Mouse (Mus musculus) frontal cortex, postnatal 25 days (tissue): ENCODE measurements around the gene Tnfrsf12a.

Experiments used
- DNase-seq, 2 experiments: peaks; one replicate each; pipeline ENCODE4 v3.0.0; 2022; ENCODE audit warnings: low spot score in 2 of 2

Tnfrsf12a gene

GRCm38 (mm10) chr17:23681086-23681485 lies 3.8 kb upstream of the Tnfrsf12a start:
- no peak for DNase-seq

DNA sequence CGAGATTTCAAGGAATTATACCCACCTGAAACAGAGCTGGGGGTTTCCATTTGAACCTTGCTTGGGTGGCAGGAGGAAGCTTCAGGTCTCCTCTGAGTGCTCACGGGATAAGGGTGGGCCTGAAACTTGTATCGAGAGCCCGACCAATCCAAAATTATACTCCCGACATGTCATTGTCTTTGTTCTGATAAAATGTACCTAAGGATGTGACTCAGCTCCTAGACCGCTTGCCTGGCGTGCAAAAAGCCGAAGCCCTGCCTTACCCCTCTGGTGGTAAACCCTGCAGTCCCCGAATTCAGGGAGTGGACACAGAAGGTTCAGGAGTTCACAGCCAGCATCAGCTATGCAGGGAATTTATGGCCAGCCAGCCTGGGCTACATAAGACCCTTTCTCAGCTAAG lies 3.1 kb upstream of the Tnfrsf12a start:
- no peak for DNase-seq

DNA sequence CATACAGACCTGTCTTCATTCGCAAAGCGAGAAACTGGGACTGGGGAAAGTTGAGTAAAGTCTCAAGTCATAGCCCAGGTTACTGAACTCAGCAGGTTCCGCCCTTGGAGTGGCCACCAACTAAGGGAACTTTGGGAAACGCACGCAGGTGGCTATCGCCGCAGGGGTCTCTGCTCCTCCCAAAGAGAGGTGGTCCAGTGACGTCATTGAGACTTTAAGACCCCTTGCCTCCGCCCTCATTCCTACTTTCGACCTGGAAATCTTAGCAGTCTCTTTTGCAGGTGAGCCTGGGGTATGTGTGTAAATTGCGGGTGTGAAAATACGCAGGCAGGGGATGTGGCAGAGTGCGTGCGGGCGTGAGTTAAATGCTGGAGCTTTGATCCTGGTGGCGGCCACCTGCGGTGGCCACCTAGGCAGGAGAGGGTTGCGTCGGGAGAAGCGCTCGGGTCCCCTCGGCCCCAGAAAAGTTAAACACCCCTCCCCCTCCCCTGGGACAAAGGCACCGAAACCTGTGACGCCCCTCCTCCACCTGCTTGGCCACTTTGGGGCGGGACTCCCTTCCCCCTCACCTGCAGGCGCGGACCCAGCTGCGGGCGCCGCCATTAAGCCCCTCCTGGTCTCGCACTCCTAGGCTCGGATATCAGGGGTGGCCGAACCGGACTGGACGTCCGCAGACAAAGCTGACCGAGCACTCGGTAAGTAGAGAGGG lies 2.0 kb upstream of the Tnfrsf12a start, which contains the start of gene Cldn6:
Gene Cldn6 (plus strand): TSS at position 123 of the 709 bp plus-strand sequence.
- DNase-seq = no peak

DNA sequence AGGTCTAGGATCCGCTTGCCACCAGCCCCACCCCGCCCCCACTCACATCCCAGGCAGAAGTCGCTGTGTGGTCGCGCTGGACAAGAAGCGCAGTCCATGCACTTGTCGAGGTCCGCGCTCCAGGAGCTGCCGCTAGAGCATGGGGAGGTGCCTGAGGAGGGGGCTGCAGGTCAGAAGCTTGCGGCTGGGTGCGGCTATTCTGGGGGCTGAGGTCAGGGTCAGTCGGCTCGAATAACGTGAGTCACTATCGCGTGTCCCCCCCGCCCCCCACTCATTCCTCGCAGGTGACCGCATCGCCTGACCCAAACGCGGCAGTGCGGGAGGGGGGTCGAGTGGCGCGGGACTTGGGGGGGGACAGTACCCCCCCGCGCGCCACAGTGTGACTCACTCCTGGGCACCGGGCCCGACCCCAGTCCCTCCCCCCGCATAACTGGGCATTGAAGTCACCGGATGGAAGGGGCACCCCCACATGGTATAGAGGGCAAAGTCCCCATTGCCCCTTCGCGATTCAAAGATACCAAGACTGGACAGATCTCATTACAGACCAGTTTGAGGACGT lies 716 bp downstream of the Tnfrsf12a start:
- no peak for DNase-seq

- no peak for DNase-seq
Measured at GRCm38 (mm10) chr17:23675564-23676281, 1.5 kb downstream of the Tnfrsf12a start.

- DNase-seq = no peak
Measured at GRCm38 (mm10) chr17:23675127-23675526, 2.1 kb downstream of the Tnfrsf12a start.

DNA sequence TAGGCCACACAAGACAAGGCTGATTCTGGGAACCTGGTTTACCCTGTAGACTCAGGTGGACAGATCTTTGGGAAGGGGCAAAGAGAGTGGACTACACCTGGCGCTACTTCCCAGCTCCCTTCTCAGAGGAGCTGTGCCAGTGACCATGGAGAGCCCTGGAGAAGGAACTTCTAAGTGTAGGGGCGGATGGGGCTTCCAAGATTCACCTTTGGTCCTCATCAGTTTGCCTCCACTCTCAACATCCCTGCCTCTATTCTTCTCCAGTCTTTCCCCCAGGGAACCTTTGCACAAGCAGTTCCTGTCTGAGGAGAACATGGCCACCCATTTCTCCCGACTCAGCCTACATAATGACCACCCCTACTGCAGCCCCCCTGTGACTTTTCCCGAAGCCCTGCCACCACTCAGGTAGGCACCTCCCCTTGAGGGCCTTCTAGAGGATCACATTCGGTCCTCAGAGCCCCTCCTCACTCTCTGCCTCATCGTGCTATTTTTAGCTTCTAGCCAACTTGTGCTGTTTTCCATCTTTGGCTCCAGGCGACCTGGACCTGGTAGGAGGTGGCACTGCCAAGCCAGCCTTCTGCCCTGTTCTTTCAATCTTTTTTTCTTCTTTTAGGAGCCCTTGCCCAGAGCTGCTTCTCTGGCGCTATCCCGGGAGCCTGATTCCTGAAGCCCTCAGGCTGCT lies 2.9 kb downstream of the Tnfrsf12a start:
- no peak for DNase-seq

GRCm38 (mm10) chr17:23673424-23674073 lies 3.7 kb downstream of the Tnfrsf12a start, which contains the start of the genes Hcfc1r1 and Thoc6:
Gene Hcfc1r1 (plus strand): TSS chr17:23673596.
Gene Thoc6 (minus strand): TSS chr17:23673882.
- peak; percentile 92 for DNase-seq

DNA sequence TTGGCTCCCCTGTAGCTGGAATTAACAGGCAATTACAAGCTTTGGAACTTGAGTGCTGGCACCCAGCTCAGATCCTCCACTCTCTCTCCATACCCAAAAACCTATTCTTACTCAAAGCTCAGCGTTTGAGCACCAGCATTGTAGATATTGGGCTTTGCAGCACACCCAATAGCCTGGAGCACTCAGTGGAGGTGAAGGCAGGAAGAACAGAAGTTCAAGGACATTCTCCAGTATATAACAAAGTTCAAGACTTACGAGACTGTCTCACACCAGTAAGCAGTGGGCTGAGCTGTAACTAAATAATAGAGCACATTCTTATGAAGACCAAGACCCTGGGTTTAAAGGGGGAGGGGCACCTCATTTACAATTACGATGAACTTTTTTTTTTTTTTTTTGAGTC lies 4.5 kb downstream of the Tnfrsf12a start:
- no peak for DNase-seq

DNA sequence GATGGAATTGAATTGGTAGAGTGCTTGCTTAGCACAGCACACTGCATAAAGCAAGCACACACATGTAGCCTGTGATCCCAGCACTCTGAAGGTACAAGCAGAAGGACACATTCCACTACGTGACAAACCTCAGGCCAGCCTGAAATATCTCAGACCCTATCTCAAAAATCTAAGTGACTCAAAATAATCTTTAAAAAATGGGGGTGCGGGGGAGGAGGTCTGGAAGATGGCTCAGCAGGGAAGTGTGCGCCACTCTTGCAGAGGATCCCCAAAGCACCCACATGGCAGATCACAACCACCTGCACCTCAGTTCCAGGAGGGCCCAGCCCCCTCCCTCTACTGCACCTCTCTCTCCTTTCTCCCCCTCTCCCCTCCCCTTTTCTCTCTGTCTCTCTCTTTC lies 5.7 kb downstream of the Tnfrsf12a start:
- no peak for DNase-seq

- no peak for DNase-seq
Measured at GRCm38 (mm10) chr17:23670516-23671074, 6.7 kb downstream of the Tnfrsf12a start.

GRCm38 (mm10) chr17:23665511-23665910 lies 11.8 kb downstream of the Tnfrsf12a start:
- DNase-seq = no peak

GRCm38 (mm10) chr17:23664556-23665021 lies 12.7 kb downstream of the Tnfrsf12a start:
- DNase-seq = no peak

DNA sequence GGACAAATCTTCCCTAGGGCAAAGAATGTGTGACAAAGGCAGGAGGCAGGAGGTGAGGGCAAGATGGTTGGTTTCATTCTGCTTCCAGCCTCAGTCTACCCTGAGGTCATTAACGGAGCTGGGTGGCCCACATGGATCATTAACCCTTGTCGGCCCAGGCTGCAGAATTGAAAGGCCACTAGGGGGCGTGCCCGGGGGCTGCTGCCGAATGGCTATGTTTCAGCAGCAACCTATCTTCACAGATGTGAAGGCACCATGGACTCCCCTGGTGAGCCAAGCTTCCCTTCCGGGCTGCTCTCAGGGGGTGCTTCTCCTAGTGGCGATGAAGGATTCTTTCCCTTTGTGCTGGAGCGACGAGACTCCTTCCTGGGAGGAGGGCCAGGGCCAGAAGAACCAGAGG lies 15.7 kb downstream of the Tnfrsf12a start:
- DNase-seq = no peak

DNA sequence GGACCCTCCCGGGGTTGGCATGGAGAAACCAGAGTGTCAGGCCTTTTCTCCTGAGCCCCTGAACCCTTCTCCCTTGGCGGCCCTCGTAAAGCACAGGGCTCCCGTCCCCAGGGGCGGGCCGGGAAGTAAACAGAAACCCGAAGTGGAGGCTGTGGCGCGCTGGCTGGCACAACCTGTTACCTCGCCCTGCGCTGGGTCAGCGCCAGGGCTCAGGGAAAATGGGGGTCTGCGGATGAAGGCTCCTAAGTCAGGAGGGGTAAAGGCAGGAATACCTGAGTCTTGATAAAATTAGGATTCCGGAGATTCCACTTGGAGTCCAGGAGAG lies 16.4 kb downstream of the Tnfrsf12a start:
- no peak for DNase-seq

DNA sequence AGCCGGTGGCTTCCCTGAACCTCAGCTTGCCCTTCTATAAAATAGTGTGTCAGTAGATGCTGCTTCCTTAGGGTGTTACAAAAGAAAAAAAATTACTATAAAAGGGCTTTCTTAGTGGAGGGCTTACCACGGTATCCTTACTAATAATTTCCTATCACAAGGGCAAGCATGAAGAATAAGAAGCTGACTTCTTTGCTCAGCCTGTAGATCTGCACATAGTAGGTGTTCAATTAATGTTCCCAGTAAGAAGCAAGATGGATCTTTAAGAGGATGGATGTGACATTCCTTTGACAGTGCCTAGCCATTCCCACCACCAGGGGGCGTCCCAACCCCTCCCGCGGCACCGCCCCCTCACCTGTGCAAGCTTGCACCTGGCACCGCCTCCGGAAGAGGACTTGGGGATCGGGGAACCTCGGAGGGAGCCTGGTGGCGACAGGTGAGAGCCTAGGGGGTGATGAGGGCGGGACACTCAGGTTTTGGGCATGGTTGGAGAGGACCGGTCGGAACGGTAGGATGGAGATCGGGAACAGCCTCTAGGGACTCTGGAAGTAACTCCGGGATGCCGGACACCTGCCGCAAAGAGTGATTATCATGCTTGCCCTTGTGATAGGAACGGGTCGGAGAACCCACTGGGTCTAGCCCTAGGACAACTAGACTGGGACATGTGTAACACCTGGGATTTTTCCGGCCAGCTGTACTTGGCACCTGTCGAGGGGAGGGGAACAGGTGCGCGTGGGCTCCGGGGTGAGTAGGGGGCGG lies 17.0 kb downstream of the Tnfrsf12a start, which contains the start of gene Bicdl2:
Gene Bicdl2 (plus strand): TSS at position 390 of the 759 bp plus-strand sequence.
- no peak for DNase-seq

- no peak for DNase-seq
Measured at GRCm38 (mm10) chr17:23658450-23658849, 18.8 kb downstream of the Tnfrsf12a start.

DNA sequence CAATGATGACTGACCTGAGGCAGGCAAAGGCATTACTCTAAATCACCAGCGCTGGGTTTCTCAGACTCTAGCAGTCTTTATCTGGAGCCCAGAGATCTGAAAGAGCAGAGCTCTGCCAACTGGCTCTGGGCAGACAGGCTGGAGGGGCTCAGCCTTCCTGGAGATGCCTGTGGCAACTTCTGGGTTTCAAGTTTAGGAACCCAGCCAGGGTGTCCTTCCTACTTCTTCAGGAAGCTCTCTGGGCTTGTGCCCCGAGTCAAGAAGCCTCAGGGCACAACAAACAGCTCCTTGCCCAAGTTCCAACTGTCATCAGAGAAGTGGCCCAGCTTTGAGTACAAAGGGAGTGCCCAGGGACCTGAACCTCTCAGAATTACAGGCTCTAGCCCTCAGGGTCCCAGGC lies 22.9 kb downstream of the Tnfrsf12a start:
- DNase-seq = no peak

DNA sequence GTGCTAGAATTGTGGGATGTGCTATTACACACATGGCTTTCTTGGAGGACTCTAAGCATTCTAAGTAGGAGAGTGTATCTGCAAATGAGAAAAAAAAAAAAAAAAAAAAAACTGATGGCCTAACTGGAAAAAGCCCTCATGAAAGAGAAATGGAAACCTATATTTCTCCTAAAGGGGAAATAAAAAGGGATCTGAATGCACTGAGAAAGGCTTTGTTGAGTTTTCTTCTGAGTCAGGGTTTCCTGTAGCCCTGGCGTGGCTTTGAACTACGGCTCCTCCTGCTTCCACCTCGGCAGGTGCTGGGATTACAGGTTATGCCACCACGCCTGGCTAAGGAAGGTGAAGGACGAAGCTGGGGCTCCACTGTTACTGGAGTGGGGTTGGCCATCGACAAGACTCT lies 23.3 kb downstream of the Tnfrsf12a start:
- no peak for DNase-seq

- DNase-seq = no peak
Measured at GRCm38 (mm10) chr17:23653324-23653723, 23.9 kb downstream of the Tnfrsf12a start.

DNA sequence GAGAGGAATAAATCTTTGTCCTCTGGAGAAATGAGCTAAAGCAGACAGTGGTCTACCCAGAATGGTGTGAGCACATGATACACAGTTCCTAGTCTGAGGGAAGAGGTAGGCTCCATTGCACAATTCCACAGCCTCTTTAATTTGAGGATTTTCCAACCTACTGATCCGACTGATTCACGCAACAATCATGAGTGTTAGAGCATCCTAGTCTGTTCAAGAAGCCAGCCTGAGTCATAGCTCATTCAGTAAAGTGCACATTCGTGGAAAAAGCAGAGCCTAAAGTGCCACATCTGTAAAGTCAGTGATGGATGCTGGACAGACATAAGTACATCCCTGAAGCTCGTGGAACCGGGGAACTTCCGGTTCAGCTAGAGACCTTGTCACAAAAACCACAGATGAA lies 25.9 kb downstream of the Tnfrsf12a start:
- DNase-seq = no peak
